Mouse (Mus musculus): ENCODE measurements at regions not wholly inside any gene's neighbourhood (a gene's known extent, or its start where the extent isn't known, plus 50 kb on each side); places are given as distances from the start of the nearest gene placed in this dataset.

- no peak overlapping the region for H3K4me3 ChIP-seq (ENCODE audit: insufficient read depth, low read depth, low read length)
- no peaks in the 10 kb centered on the region for H3K27me3 ChIP-seq (ENCODE audit: control insufficient read depth, insufficient read depth, low read length)
- no peak overlapping the region for H3K9ac ChIP-seq (ENCODE audit: low read depth, low read length)
- peaks cover 6% of the 10 kb centered on the region for H3K4me1 ChIP-seq (ENCODE audit: control insufficient read depth, insufficient read depth, low read length)
- no peak overlapping the region for H3K27ac ChIP-seq (replicated peaks; ENCODE audit: insufficient read depth, low read depth, low read length)
- no peaks in the 10 kb centered on the region for H3K79me2 ChIP-seq (ENCODE audit: control insufficient read depth, insufficient read depth, low read length)
- 23% methylated on average over 3 of the region's 3 CpGs for WGBS
- no peaks in the 10 kb centered on the region for H3K36me3 ChIP-seq (ENCODE audit: control insufficient read depth, insufficient read depth, low read length)
- DNase-seq (ENCODE audit: extremely low read depth, low read depth, low spot score): peak; percentile 79
- no peak for TF ChIP-seq POLR2A (IDR thresholded peaks at IDR 0.05; ENCODE audit: extremely low read depth, insufficient read depth, low read length)
- no peak for TF ChIP-seq CTCF (IDR thresholded peaks at IDR 0.05; ENCODE audit: low read depth, low read length)
Measured at GRCm38 (mm10) chr6:147833501-147833900, 213.6 kb upstream of the Far2 start.

GRCm38 (mm10) chr6:147838846-147839245 is 208.2 kb upstream of the Far2 start:
- DNase-seq (ENCODE audit: extremely low read depth, low read depth, low spot score): peak; percentile 19
- H3K4me1 ChIP-seq (ENCODE audit: control insufficient read depth, insufficient read depth, low read length): peaks cover 1% of the 10 kb centered on the region; the same call in 1 of the 2 replicates
- H3K27me3 ChIP-seq (ENCODE audit: control insufficient read depth, insufficient read depth, low read length): no peaks in the 10 kb centered on the region
- H3K4me3 ChIP-seq (ENCODE audit: insufficient read depth, low read depth, low read length): no peak overlapping the region
- H3K9ac ChIP-seq (ENCODE audit: low read depth, low read length): no peak overlapping the region
- H3K27ac ChIP-seq (replicated peaks; ENCODE audit: insufficient read depth, low read depth, low read length): no peak overlapping the region
- TF ChIP-seq CTCF (IDR thresholded peaks at IDR 0.05; ENCODE audit: low read depth, low read length): no peak
- no peak for TF ChIP-seq POLR2A (IDR thresholded peaks at IDR 0.05; ENCODE audit: extremely low read depth, insufficient read depth, low read length)
- WGBS: 52% methylated on average over 5 of the region's 5 CpGs
- no peaks in the 10 kb centered on the region for H3K36me3 ChIP-seq (ENCODE audit: control insufficient read depth, insufficient read depth, low read length)
- no peaks in the 10 kb centered on the region for H3K79me2 ChIP-seq (ENCODE audit: control insufficient read depth, insufficient read depth, low read length)

- Histone ChIP-seq H3K36me3 (ENCODE audit: control insufficient read depth, insufficient read depth, low read length) (no peaks in the 10 kb centered on the region), H3K9ac (ENCODE audit: low read depth, low read length) (no peak overlapping the region), H3K79me2 (ENCODE audit: control insufficient read depth, insufficient read depth, low read length) (no peaks in the 10 kb centered on the region), H3K4me3 (ENCODE audit: insufficient read depth, low read depth, low read length) (no peak overlapping the region), H3K4me1 (ENCODE audit: control insufficient read depth, insufficient read depth, low read length) (no peaks in the 10 kb centered on the region), H3K27me3 (ENCODE audit: control insufficient read depth, insufficient read depth, low read length) (no peaks in the 10 kb centered on the region), H3K27ac (replicated peaks; ENCODE audit: insufficient read depth, low read depth, low read length) (no peak overlapping the region)
- TF ChIP-seq POLR2A (IDR thresholded peaks at IDR 0.05; ENCODE audit: extremely low read depth, insufficient read depth, low read length) (no peak), CTCF (IDR thresholded peaks at IDR 0.05; ENCODE audit: low read depth, low read length) (no peak)
- DNase-seq (ENCODE audit: extremely low read depth, low read depth, low spot score): no peak
- WGBS: 92% methylated on average over 2 of the region's 2 CpGs
Measured at GRCm38 (mm10) chr6:147849988-147850387, 197.1 kb upstream of the Far2 start.

GRCm38 (mm10) chr6:147861116-147861515 is 185.9 kb upstream of the Far2 start:
- no peaks in the 10 kb centered on the region for H3K4me1 ChIP-seq (ENCODE audit: control insufficient read depth, insufficient read depth, low read length)
- 55% methylated on average over 2 of the region's 2 CpGs for WGBS
- no peak for DNase-seq (ENCODE audit: extremely low read depth, low read depth, low spot score)
- H3K79me2 ChIP-seq (ENCODE audit: control insufficient read depth, insufficient read depth, low read length): no peaks in the 10 kb centered on the region
- H3K4me3 ChIP-seq (ENCODE audit: insufficient read depth, low read depth, low read length): no peak overlapping the region
- H3K27ac ChIP-seq (replicated peaks; ENCODE audit: insufficient read depth, low read depth, low read length): no peak overlapping the region
- H3K36me3 ChIP-seq (ENCODE audit: control insufficient read depth, insufficient read depth, low read length): no peaks in the 10 kb centered on the region
- TF ChIP-seq POLR2A (IDR thresholded peaks at IDR 0.05; ENCODE audit: extremely low read depth, insufficient read depth, low read length) (no peak), CTCF (IDR thresholded peaks at IDR 0.05; ENCODE audit: low read depth, low read length) (no peak)
- H3K9ac ChIP-seq (ENCODE audit: low read depth, low read length): no peak overlapping the region
- no peaks in the 10 kb centered on the region; the same call in 1 of the 2 replicates for H3K27me3 ChIP-seq (ENCODE audit: control insufficient read depth, insufficient read depth, low read length)

GRCm38 (mm10) chr6:147871033-147871432 is 176.0 kb upstream of the Far2 start:
- TF ChIP-seq CTCF (IDR thresholded peaks at IDR 0.05; ENCODE audit: low read depth, low read length): no peak
- no peak for TF ChIP-seq POLR2A (IDR thresholded peaks at IDR 0.05; ENCODE audit: extremely low read depth, insufficient read depth, low read length)
- DNase-seq (ENCODE audit: extremely low read depth, low read depth, low spot score): no peak
- no peaks in the 10 kb centered on the region for H3K36me3 ChIP-seq (ENCODE audit: control insufficient read depth, insufficient read depth, low read length)
- no peak overlapping the region for H3K9ac ChIP-seq (ENCODE audit: low read depth, low read length)
- no peak overlapping the region for H3K27ac ChIP-seq (replicated peaks; ENCODE audit: insufficient read depth, low read depth, low read length)
- no peaks in the 10 kb centered on the region for H3K27me3 ChIP-seq (ENCODE audit: control insufficient read depth, insufficient read depth, low read length)
- no peak overlapping the region for H3K4me3 ChIP-seq (ENCODE audit: insufficient read depth, low read depth, low read length)
- WGBS: 68% methylated on average over 3 of the region's 3 CpGs
- no peaks in the 10 kb centered on the region for H3K79me2 ChIP-seq (ENCODE audit: control insufficient read depth, insufficient read depth, low read length)
- no peaks in the 10 kb centered on the region for H3K4me1 ChIP-seq (ENCODE audit: control insufficient read depth, insufficient read depth, low read length)

- no peaks in the 10 kb centered on the region for H3K4me1 ChIP-seq (ENCODE audit: control insufficient read depth, insufficient read depth, low read length)
- H3K36me3 ChIP-seq (ENCODE audit: control insufficient read depth, insufficient read depth, low read length): no peaks in the 10 kb centered on the region
- WGBS: 82% methylated on average over 3 of the region's 3 CpGs
- H3K79me2 ChIP-seq (ENCODE audit: control insufficient read depth, insufficient read depth, low read length): no peaks in the 10 kb centered on the region
- no peak overlapping the region for H3K27ac ChIP-seq (replicated peaks; ENCODE audit: insufficient read depth, low read depth, low read length)
- no peak for DNase-seq (ENCODE audit: extremely low read depth, low read depth, low spot score)
- TF ChIP-seq CTCF (IDR thresholded peaks at IDR 0.05; ENCODE audit: low read depth, low read length) (no peak), POLR2A (IDR thresholded peaks at IDR 0.05; ENCODE audit: extremely low read depth, insufficient read depth, low read length) (no peak)
- no peaks in the 10 kb centered on the region for H3K27me3 ChIP-seq (ENCODE audit: control insufficient read depth, insufficient read depth, low read length)
- no peak overlapping the region for H3K4me3 ChIP-seq (ENCODE audit: insufficient read depth, low read depth, low read length)
- H3K9ac ChIP-seq (ENCODE audit: low read depth, low read length): no peak overlapping the region
Measured at GRCm38 (mm10) chr6:147873173-147873572, 173.9 kb upstream of the Far2 start.
